Mouse (Mus musculus) neutrophil, adult 5-6 weeks (primary cell): ENCODE data around the gene Ptp4a2. TPM values are rescaled to one million over a fixed set of nuclear protein-coding genes. Genes with fewer than 3 reads are reported as not detected.
A peak's percentile ranks its signal among the peaks of the same experiment; 100 is the strongest.
"Not testable (repeated sequence)": the region's sequence is repeated elsewhere in the genome, so short reads cannot be mapped to it uniquely, and the experiment has no call there.

Source experiments
- ATAC-seq: fragments of 151-379, 151-347 bp; 2 replicates; pipeline ENCODE4 v1.8.0; 2017; ENCODE audit warnings: mild to moderate bottlenecking, moderate TSS enrichment; ENCODE audit not compliant: insufficient number of reproducible peaks, poor library complexity, low FRiP score, severe bottlenecking; ENCODE audit errors: extremely low read depth
- total RNA-seq: library from RNA; stranded (forward); fragments of 200-1000 nt; gene quantifications from 2 replicates; pipeline ENCODE4 v1.2.3, GENCODE M21; 2017

The Ptp4a2 gene
- 328 and 348 TPM in 2 replicates for total RNA-seq

DNA sequence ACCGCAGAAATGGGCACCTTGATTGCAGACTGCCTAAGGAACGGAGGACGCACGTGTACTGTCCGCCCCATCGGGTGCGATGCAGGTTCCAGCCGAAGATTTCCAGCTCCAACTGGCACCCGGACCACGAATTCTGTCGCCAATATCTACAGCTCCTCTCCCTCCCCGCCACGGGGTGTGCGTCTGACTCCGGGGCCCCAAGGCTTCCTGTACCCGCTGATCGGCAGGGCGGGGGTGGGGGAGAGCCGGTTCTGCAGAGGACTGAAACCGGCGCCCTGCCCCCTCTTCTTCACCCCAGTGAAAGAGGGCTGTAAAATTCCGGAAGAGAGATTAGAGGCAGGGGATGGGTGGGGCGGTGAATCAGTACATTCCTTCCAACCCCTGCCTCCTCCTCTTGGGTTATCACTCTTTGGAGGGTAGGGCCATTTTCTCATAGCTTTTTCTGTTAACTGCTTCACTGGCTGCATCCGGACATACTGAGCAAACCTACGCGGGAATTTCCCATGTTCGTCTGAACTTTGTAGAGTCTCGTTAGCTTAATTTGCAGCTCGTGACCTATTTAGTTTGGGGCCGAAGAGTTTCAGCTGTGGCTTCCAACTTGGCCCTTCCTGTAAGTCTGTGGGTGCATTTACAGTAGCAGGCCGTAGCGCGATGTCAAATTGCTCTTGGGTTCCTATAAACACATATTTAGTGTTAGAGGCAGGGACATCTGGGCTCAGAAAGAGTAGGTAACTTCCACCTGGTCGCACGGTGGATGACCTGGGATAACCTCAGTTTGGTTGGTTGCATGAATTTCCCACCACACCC, at the start of gene Ptp4a2:
Ptp4a2 (plus strand) TSS at position 422 of the 807 bp plus-strand sequence.
- ATAC-seq = peak; percentile 80

DNA sequence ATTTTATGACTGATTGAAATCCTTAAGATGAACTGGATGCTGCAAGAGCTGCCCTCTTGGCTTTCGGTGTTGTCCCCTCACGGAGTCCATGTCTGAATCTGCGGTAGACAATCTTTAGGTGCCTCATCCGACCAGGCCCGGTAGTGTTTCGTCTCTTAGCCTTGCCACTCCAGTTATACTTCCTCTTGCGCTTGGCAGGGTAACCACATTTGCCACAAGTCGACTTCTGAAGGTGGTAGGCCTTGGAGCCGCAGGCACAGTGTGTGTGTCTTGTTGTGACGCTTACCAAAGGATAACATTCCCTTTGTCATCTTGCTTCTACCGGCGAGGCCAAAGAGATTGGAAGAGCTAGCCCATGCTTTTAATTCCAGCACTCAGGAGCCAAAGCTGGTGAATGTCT, 49.4 kb upstream of the Ptp4a2 start:
- ATAC-seq = peak; percentile 74

DNA sequence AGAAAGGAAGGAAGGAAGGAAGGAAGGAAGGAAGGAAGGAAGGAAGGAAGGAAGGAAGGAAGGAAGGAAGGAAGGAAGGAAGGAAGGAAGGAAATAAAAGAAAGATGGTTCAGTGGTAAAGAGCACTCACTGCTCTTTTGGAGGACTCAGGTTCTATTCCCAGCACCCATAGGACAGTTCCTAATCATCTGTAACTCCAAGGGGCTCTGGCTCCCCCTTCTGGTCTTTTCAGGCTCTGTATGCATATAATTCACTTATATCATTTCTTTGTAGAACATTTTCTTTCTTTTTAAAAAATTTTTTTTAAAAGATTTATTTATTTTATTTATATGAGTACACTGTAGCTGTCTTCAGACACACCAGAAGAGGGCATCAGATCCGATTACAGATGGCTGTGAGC, 48.5 kb upstream of the Ptp4a2 start:
- not testable (repeated sequence) for ATAC-seq

DNA sequence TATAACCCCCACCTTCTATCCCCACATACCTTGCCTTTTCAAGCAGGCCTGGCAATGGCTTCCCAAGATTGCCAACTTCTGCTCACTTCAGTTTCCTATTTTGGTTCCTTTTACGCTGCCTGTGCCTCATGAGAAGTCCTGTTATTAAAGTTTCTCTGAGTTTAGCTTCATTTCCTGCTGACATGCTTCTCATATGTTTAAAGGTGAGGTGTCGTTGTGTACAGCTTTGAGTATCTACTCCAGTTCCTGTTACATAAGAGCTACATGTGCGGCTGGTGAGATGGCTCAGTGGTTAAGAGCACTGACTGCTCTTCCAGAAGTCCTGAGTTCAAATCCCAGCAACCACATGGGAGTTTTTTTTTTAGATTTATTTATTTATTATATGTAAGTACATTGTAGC, 45.7 kb upstream of the Ptp4a2 start:
- no peak for ATAC-seq

DNA sequence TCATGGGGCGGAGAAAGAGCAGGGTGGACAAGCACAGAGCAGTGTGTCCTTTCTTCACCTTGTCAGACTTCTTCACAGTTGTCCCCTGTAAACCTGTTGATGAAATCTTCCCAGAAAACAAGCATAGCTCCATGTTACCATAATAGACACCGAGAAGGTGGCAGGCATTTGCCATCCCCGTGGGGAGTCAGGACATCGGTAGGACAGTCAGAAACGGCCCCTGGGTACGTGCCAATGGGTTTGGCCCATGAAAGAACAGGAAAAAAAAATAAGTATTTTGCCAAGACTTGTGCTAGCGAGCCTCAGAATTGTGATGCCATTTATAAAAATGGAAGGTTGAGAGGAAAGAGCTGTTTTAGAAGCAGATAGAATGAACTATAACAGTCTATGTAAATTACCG, 43.2 kb upstream of the Ptp4a2 start:
- no peak for ATAC-seq

DNA sequence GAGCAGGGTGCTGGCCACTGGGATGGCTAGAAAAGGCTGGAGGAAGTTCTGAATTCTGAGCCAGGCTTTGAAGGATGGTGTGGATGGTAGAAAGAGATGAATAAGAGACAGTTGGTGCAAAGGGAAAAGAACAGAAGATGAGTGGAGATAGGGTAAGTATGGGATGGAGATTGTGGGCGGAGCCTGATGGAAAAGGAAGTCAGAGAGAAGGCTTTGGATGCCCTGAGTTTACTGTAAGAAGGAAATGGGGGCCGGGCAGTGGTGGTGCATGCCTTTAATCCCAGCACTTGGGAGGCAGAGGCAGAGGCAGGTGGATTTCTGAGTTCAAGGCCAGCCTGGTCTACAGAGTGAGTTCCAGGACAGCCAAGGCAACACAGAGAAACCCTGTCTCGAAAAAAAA, 42.3 kb upstream of the Ptp4a2 start:
- ATAC-seq = not testable (repeated sequence)

DNA sequence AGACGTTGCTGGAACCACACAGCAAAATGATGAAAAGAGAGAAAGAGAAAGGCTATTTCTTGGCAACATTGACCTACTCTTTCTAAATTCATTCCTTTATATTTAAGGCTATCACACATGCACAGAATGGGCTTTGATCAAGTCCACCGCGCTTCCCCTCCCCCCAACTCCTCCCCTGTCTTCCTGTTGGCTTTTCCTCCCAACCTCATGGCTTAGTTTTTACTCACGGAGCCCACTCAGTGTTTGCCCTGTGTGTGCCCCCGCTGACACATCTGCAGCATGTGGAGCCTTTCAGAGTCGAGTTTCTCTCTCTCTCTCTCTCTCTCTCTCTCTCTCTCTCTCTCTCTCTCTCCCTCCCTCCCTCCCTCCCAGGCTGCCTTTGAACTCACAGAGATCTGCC, 40.4 kb upstream of the Ptp4a2 start:
- no peak for ATAC-seq

DNA sequence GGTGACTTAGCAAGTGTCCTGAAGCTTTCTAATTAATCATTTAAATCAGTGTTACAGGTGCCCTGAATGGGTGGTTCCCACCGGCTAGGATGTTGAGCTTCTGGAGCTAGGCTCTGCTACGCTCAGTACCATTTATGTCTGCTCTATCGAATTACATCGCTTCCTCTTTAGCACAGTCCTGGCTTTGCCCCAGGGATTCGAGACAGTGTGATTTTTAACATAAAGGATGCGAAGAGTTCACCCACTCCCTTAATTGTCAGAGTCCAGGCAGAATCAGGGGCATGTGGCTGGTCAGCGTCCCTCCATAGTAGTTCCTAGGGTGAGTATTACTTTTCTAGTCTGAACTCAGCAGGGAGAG, 39.7 kb upstream of the Ptp4a2 start:
- ATAC-seq = 0 out of 2 replicates have a peak, but pooled peaks have one; percentile 63

DNA sequence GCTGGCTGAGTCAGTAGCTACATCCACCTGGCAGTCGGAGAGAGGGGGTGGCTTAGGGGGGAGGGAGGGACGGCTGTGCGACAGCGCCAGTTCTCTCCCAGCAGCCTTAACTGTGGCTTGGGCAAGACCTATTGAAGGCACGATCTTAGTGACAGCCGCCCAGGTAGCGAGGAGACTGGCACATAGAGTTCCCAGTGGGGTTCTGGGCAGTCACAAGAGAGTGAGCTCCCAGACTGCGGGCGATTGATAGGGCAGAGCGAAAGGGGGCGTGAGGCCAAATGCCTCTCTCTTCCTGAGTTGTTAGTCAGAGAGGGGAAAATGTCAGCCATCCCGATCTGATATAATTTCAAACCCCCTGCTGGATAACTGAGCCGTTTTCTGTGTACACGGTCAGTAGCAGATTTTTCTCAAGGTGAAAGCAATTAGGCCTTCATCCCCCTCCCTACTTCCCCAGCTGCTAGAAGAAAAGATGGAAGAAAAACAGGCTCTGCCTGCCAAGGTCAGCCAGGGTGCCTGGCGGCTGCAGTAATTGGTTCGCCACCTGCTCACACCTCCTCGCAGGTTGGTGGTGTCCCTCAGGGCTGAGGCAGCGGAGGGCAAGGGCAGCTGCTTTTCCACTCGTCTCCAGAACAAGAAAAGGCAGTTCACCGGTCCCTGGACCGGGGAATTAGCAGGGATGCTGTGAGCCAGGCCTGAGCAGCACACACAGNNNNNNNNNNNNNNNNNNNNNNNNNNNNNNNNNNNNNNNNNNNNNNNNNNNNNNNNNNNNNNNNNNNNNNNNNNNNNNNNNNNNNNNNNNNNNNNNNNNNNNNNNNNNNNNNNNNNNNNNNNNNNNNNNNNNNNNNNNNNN, 39.1 kb upstream of the Ptp4a2 start:
- no peak for ATAC-seq

DNA sequence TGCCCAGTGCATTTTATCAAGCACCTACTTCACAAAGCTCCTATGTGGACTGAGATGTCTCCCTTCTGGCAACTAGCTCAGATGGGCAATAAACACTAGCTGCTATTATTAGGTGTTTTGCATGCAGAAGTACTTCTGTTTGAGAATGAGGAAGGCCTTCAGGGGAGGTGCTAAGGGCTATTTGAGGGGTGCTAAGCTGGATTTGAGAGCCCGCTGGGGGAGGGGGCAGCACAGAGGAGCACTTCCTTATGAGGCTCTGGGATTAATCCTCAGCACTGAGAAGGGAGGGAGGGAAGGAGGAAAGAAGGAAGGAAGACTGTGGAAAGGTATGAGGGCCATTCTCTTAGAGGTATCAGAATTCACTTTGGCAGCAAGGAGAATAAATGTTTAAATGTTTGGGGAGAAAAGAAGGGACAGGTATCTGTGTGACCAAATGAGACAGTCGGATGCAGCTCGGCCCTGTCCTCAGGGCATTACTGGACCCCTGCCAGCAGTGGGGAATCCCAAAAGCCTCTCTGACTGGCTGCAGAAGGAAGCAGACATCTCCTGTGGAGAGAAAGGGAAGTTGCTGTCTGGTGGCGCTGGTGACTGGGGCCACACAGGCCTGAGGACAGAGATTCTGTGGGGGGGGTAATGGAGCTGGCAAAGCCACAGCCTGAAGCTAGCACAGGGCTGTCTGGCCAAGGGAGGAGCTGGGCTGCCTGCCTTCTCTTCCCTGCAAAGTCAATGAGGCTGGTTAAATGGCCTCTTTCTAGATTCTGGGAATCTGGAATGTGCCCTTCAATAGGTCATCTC, 28.9 kb upstream of the Ptp4a2 start:
- ATAC-seq = peak; percentile 56

DNA sequence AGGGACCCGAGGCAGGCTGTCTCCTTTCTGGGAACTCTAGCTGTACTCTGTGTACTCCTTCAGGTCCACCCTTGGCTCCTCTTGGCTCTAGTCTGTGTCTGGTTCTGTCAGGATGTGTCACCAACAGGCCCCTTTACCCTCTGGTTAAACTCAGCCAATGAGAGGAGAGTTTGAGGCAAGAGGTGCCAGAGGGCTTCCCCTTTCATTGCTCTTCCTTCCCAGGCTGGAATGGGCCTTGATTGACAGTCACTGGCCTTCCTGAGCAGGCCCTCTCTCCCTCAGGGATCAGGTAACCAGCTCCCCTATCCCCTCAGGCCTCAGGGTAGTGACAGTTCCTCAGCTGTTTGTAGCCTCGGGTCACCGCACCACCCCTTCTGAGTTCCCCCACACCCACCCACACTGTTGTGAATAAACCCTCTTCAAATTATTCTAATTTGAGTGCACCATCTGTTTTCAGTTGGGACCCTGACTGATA, 28.1 kb upstream of the Ptp4a2 start:
- ATAC-seq = no peak

DNA sequence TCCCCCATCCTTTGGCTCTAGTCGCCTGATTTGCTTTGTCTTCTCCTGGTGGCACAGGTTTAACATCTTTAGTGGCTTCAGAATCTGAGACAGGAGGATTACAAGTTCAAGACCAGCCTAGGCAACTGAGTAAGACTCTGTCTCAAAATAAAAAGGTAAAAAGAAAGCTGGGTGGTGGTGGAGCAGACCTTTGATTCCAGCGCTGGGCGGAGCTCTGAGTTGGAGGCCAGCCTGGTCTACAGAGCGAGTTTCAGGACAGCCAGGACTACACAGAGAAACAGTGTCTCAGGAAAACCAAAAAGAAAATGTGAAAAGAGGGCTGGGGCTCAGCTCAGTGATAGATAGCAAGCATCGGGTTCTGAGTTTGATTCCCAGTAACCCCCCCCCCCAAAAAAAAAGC, 27.5 kb upstream of the Ptp4a2 start:
- no peak for ATAC-seq

DNA sequence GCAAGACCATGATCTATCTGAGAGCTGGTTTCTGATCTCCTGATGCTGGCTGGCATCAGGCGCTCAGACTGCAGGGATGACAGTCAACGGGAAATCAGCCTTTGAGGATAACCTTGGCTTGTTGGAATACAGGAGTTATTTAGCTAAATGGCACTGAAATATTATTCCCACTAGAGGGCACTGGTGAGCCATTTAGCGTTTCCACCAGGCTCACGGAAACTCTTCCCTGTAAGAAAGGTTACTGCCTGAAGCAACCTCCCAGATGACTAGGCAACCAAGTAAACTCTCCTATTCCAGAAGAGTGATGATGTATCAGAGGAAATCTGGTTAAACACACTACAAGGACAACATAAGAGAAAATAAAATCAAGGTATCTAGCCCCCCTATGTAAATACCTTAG, 25.8 kb upstream of the Ptp4a2 start:
- peak; percentile 83 for ATAC-seq

DNA sequence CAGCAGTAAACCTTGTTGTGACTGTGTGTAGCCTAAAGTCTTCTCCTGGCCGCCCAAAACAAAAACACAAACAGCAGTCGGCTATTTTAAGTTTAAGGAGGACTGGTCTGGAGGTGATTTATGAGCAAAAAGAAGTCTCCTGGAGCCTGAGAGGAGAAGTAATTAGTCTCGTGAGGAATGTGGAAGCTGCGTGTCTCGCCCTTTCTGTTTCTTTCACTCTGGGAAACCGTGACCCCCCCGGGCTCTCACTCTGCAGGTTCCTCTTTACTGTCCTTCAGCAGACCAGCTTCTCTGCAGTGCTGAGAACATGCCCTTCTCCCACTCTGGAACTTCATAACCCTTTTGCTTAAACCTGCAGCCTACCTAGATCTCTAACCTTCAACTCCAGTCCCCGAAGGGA, 22.3 kb upstream of the Ptp4a2 start:
- peak; percentile 63 for ATAC-seq

DNA sequence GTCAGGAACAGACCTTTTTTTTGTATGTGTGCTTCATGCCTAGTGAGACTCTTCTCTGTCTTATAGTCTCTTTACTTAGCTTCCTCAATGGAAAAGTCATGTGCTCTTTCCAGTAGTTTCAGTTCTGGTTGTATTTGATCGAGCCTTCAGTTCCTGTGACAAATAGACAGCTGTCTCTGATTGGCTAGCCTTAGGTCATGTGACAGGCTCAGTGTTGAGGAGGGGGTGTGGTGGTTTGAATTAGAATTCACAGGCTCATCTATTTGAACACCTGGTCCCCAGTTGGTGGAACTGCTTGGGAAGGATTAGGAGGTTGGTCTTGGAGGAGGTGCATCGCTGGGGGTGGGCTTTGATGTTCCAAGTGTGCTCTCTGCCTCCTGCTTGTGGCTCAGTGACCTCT, 21.4 kb upstream of the Ptp4a2 start:
- ATAC-seq = no peak

DNA sequence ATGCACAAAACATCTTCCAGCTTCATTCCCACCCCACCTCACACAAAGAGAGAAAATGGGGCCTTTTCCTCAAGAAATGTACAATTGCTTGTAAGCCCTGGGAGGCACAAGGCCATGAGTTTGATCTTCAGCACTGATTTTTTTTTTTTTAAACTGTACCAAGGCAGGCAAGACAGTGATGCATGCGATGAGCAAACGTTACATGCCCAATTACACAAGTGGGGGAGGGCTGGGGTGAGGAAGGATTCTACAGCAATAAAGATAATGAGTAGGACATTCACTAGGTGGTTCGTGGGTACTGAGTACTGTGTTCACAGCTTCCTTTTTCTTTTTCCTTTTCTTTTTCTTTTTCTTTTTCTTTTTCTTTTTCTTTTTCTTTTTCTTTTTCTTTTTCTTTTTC, 20.5 kb upstream of the Ptp4a2 start:
- no peak for ATAC-seq

DNA sequence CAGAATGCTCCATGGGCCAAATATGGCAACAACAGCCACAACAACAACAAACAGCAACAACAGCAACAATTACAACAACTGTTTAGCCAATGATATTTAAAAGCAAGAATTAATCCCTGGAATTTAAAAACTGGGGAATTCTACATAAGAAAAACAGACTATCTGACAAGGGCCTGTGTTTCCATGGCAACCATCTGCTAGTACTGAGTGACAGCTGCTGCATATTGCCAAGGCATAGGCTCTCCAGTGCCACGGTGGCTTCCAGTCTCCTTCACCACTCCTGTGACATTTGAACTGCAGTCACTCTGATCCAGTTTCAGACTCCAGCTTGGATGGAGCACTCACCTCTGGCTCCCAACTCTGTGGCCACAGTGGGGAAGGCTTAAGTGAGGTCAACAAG, 19.6 kb upstream of the Ptp4a2 start:
- ATAC-seq = no peak

DNA sequence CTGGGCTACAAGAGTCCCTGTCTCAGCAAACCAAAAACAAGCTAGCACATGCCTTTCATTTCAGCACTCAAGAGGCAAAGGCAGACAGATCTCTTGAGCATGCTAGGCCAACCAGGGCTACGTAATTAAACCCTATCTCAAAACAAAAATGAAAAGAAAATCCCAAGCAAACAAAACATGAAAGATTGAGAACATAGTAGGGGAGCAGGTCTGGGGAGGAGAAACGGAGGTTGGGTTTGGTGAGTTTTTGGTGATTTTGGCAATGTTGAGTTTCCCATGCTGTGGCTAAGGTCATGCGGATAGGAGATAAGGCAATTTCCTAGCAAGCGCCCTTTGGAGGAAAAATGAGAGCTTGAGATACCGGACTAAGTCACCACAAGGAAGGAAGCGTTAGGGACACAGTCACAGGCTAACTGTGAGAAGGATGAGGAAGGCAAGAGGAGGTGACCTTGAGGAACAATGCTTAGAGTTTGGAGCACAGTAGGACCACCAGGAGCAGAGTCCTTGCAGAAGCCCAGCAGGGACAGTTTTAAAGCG, 18.3 kb upstream of the Ptp4a2 start:
- no peak for ATAC-seq

DNA sequence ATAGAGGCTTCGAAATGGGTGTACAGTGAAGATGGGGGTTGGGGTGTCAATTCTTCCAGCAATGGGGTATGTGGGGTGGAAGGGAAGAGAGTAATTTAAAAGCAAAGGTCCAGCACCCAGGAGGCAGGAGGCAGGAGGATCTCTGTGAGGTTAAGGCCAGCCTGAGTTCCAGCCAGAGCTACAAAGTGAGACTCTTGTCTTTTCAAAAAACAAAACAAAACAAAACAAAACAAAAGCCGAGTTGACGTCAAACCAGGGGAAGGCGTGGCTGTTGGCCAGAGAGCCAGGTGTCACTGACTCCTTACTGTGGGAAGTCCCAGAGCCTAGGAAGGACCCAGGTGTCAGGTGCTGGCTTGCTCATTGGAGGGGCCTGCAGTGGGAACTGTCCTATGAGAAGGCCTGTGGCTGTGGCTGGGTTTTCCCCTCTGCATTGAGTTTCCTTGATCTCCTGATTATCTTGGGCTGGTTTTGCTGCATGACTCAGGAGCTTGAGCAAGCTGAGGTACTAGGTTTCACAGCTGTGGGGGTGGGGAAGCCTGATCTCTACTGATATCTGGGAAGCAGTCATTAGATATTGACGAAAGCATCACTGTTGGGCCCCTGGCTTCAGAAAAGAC, 17.2 kb upstream of the Ptp4a2 start:
- ATAC-seq = peak; percentile 87
